Mouse (Mus musculus) R1 (cell line): ENCODE measurements at regions not wholly inside any gene's neighbourhood (a gene's known extent, or its start where the extent isn't known, plus 50 kb on each side); places are given as distances from the start of the nearest gene placed in this dataset.

Experiments
- DNase-seq: peaks from one replicate; pipeline ENCODE4 v3.0.0-alpha.2; 2018; ENCODE audit warnings: low read depth, low spot score

DNA sequence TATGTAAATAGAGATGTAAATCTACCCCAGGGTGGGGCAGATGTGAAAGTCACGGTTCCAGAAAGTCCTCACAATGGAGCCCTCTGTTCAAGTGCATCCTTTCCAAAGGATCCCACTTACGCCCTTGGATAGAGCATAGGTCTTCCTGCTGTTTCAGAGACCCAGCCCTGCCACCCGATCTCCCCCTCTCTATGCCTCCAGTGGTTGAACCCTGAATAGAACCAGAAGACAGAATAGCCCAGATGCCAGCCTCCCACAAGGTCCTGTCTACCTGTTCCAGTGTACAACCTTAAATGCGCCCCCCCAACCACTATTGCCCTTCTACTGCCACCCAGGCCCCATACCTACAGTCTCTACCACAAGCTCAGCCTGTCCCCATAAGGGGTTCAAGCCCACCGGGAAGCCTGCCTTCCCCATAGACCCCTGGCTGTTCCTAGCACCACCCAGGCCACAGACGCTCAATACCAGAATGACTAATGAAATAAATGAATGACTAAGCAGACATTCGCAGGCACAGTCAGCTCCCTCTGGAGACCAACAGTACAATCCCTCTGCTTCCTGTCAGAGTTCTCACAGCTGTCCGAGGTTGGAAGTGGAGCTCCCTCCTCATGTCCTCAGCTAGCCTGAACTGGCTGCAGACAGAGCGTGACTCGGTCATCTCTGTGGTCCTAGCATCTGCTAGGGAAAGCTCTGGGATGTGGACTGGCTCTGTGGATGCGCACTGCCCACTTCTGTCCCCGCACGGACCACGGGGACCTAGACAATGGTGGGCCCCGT is 133.4 kb upstream of the 1600014C23Rik start:
- peak; percentile 25 for DNase-seq

DNA sequence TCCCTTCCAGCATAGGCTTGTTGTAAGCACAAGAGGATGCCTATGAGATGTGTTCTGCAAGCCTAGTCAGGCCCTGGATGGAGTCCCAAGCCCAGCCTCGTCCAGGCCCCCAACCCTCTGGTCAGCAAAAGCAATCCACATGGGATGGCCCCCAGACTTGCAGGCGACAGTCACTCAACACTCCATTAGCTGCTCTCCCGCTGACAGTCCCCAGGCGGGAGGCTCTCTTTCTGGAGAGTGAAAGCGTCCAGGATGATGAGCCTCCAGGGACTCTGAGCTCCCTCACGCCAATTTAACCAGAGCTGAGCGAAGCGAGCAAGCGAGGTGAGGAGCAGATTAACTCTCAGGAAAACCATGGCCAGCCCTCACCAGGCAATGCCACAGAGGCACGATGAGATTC is 132.7 kb upstream of the 1600014C23Rik start:
- no peak for DNase-seq

DNA sequence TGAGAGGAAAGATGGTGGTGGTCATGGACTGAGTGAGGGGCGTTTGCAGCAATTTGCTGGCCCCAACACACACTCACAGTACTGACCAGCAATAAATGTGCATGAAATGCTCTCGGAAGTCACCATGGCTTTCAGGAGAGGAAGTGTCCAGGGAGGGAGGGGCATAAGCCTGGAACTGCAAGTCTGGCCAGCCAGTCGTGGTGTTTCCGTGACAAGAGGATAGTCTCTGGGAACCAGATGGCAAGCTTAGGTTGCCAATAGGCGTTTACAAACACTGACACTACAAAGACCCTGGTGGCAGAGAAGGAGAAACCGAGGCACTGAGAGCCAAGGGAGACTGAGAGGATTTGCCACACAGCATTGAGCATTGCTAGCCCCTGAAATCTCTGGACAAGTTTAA is 132.3 kb upstream of the 1600014C23Rik start:
- no peak for DNase-seq

DNA sequence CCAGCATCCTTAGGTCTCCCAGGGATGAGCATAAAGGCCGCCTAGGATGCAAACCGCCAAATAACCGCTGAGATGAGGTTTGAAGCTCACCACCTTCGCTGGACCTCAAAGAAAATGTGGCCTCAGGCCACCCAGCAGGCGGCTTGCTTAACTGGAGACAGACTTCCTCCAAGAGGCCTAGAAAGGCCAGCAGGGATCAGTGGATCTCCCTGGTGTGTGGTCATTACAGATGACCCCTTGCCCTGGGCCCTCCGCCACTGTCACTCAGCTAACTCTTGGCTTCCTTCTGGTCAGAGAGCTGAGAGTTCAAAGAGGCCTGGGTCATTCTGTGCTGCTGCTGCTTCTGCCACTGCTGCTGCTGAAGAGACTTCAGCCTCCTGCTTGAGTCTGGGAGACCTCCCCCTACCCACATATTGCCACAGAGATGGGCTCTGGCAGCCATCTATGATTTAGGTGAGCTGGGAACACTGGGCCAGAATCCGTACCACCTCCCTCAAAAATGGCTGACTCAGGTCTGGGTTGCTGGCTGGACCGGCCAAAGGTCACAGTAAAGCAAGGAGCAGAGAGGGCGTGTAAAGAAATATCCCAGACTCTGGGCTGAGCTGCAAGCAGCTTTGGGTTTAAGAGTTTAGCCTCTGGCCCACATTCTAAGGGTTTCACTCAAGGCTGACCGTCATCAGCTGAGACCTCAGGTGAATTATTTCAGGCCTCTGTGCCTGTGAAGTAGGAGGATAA is 130.0 kb upstream of the 1600014C23Rik start:
- DNase-seq, result no peak

DNA sequence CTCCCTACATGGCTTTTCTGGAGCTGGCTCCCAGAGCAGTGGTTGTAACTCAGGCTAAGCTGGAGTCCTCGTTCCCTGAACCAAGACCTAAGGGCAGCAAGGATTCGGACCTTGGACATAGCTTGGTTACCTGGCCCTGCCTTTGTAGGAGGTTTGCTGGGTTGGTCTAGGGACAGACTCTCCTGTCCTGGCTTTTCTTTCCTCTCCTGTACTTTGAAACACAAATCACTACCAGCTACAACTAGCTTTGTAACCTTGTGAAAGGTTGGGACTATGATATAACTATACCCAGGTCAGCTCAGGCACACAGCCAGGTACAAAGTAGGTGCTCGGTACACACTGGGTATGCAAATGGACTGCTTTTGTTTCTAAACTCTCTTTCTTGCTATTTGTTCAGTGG is 129.4 kb upstream of the 1600014C23Rik start:
- DNase-seq, result no peak

DNA sequence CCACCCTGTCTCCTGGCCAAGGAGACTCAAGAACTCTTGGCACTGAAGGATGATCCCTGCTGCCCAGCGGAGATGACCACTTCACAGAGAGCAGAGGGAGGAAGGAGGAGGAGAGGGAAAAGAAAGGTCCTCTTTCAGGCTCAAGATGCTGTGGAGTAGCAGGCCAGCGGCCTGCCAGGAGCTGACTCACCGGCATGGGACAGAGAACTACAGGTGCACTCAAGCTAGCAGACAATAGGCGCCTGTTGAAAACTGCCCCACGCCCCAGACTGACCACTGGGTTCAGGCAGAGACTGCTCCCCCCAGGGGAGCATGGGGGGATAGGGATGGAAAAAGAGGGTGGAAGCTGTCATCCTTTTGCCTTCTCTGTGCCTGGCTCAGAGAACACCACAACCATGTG is 125.8 kb upstream of the 1600014C23Rik start:
- no peak for DNase-seq

DNA sequence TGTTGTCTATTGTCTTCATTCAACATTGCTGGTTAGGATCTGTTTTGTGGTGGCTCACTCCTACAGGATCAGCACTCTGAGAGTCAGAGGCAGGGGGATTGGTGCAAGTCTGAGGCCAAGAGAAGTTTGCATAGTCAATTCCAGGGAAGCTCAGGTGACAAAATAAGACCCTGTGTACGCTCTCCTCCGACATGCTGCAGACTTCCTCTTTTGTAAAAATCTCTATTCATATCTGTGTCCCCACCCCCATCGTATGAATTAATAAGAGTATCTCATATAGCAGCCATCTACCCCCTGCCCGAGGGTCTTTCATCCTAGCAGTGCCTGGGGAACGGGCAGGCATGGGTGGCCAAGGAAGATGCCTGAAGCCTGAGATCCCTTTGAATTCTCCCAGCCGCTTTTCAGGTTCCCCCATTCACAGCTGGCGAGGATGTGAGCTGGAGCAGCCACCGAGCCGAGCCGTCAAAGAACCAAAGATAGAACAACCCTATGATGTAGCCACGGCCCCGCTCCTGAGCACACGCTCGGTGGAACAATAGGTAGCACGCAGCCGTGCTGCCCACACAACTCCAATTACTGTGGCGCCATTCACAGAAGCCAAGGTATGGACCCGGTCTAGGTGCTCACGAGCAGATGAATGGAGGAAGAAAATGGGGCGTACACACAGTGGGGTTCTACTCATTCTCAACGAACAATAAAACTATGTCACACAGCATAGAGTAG is 120.4 kb upstream of the 1600014C23Rik start:
- DNase-seq, result no peak

DNA sequence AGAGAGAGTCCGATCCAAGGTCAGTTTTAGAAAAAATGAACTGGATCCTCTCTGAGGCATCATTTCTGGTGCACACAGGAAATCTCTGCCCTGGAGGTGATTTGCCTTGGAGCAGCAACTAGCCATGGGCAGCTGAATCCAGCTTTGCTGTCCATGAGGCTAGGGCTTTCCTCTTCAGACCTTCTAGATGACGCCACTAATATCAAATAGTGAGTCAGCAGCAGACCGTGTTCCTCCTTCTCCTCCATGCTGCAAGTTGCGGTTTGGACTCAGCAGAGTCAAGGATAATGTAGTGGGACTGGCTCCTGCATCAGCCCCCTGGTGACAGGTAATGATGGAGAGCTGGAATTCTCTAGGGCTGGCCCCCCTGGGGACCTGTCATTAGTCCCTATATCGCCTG is 118.8 kb upstream of the 1600014C23Rik start:
- no peak for DNase-seq

DNA sequence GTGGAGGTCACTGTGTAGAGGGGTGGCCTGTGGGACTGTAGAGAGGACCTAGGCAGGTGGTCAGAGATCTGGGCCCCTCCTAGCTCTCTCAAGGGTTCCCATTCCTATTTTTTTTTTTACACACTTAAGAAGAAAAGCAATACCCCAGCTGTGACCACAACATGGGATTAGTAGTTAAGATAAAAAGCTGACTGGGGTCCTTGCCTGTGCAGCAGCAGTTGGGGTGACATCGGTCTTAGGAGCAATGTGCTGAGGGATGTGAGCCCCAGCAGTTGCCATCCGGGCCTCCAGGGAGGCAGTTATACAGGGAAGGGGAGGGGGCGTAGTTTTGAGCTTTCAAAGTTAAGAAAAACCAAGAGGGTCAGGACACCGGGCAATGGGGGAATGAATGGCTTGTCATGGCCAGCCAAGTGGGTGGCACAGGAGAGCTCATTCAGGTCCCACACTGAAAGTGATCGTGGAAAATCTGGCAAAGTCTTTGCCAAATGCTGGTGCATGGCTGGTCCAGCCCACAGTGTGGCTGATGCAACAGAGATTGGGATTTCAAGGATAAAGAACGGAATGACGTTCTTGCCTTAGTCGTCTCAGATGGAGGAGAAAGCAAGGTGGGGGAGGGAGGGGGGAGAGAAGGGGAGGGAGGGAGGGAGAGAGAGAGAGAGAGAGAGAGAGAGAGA is 118.2 kb upstream of the 1600014C23Rik start:
- no peak for DNase-seq

DNA sequence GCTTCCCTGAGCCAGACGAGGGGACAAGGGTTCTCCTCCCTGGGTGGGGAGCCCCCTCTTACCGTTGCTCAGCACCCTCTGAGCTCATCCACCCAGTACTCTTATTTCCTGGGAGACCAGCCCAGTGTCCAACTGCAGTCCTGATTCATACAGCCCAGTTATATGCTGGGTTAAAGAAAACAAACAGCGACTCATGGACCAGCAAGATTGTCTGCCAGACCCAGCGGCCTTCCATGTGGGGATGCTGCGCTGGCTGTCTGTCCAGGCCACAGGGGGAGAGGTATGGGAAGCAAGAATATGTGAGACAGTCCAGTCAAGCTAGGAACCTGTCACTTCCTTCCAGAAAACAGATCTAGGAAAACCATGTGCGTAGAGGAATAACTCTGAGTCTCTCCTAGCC is 117.3 kb upstream of the 1600014C23Rik start:
- no peak for DNase-seq

DNA sequence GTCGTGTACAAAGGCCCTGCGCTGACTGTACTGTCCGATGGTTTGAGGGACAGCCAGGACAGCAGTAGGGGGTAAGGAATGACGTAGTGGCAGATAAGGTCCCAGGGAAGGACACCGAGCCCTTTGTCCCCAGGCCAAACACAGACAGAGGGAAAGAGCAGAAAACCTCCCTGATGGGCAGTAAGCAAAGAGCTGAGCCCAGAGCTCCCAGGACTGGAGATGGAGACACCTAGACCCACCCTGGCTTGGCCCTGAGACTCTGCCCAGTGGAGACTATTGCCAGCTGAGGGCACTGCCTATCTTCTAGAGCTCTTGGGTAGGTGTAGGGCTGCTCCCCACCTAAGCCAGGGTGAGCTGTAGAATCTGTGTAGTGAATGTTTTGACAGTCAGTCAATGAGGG is 116.5 kb upstream of the 1600014C23Rik start:
- no peak for DNase-seq

DNA sequence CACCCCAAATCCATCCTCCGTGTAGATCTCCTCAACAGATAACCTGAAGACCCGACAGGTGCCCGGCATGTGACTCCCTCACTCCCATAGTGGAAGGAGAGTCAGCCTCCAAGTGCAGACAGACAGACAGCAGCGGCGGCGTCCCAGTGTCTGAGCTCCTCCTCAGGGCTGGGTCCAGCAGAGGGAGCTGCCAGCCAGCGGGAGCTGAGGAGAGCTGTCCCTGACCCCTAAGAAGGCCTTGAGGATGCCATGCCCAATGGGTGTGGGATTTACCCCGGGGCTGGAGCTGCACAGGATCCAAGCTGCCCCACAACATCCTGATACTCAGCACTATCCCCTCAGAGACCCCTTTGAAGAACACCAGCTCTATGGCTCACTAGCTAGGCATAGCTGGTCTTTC is 115.0 kb upstream of the 1600014C23Rik start:
- no peak for DNase-seq

DNA sequence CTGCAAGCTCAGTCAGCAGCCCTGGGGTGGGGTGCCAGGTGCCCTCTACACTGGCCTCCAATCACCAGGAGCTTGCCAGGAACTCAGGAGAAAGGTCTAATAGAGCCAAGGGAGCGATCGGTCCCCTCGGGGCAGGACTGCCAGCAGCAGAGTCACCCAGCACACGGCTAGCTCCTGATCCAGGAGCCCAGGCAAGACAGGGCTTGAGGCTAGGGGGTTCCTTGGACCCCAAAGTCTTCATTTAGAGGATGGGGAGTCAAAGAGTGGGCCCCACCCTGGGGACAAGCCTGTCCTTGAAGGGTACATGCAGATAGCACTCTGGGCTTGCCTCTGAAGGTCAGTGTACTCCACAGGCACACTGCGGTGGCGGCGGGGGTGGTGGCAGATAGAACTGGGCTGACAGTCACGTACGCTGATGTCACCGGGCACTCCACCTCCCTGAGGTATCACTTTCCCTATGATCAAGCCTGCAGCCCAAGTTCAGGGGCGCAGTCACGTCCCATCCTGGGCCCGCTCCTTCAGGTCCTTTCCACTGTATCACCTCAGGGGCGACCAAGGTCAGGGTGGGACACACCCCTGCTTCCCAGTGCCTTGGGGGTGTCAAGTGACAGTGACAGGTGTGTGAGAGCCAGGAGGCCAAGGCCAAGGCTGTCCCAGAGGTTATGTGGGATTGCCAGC is 114.2 kb upstream of the 1600014C23Rik start:
- DNase-seq, result no peak

DNA sequence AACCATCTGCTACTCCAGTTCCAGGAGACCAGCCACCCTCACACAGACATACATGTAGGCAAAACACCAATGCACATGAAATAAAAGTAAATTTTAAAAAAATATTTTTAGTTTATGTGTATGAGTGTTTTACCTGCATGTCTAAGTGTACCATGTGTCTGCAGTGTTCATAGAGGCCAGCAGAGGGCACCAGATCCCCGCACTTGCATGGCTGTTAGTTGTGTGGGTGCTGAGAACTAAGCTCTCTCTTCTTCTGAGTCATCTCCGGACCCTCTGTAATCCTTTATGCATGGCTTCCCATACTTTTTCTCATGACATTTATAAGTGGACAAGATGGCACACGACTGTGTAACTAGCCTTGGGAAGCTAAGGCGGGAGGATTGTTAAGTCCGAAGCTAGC is 112.2 kb upstream of the 1600014C23Rik start:
- peak; percentile 72 for DNase-seq

DNA sequence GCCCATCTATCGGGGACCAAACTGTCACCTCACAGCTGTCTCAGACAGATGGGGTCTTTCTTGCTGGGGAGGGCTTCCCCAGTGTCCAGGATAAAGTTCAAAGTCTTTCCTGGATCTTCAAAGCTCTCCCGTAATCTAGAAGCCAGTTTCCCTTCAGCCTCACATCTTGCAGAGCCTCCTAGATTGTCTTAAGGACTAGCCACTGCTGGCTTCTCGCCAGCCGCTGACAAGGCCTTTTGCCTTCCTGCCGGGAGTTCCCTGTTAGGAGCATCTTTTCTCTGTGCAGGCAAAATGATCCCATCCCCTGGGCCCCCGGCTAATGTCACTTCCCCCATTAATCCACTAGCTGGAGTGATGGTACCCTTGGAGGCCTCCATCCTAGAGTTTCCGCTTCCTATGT is 103.1 kb upstream of the 1600014C23Rik start:
- DNase-seq, result no peak

DNA sequence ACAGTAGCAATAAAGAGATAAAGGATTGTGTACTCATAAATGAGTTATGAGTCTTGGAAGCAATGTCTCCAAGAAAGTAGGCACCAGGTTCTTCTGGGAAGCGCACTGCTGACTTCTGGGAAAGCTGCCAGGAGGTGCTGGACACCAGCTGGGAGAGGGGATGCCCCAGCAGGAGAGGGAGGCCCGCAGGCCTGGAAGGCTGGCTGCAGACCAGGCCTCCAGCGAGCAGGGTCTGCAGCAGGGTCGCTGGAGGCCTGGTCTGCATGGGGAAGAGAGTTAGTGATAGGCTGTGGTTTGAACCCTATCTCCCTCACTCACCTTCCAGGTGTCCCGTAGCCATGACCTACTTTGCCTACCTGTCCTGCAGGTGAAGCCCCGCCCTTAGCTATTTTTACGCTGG is 102.6 kb upstream of the 1600014C23Rik start:
- no peak for DNase-seq

DNA sequence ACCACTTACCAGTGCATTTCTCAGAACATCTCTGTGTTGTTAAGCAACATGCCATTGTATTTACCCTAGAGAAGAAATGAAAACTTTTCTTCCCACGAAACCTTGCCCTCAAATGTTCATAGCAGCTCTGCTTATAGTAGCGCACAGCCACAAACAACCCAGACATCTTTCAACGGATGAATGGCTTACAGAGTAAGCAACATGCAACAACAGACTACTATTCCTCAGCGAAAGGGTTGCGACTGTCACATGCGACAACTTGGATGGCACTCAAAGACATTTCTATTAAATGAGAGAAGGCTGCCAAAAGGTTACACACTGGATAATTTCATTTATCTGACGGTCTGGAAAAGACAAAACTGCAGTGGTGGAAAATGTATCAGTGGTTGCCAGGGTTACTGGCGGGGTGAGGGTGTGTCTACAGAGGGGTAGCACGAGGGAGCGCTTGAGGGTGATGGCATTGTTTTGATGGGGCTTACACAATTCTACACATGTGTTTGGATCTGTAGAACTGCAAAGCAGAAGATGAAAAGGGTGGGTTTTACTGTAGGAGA is 101.0 kb upstream of the 1600014C23Rik start:
- DNase-seq, result no peak

DNA sequence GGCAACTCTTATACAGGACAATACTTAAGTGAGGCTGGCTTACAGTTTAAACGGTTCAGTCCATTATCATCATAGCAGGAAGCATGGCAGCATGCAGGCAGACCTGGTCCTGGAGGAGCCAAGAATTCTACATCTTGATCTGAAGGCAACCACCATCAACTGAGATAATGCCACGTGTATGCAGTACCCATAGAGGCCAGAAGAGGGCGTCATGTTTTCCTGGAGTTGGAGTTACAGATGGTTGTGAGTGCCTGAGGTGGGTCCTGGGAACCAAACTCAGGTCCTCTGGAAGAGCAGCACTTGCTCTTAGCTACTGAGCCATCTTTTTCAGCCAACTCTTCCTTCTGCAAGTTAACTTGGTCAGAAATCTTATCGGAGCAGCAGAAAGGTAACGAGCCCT is 96.7 kb upstream of the 1600014C23Rik start:
- DNase-seq, result peak; percentile 75

DNA sequence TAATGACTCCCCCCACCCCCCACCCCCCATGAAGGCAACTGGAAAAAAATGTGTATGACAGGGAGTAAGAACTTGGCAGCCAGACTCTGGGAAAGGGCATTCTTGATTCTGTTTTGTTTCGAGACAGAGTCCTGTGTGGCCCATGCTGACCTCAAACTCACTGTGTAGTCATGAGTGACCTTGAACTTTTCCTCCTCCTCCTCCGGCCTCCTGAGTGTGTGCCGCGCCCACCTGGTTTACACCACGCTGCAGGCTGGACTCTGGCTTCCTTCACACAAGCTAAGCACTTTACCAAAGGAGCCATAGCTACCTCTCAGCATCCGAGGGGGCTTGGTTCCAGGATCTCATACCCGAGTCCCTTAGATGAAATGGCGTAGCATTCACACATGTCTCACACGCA is 95.9 kb upstream of the 1600014C23Rik start:
- DNase-seq, result peak; percentile 62

DNA sequence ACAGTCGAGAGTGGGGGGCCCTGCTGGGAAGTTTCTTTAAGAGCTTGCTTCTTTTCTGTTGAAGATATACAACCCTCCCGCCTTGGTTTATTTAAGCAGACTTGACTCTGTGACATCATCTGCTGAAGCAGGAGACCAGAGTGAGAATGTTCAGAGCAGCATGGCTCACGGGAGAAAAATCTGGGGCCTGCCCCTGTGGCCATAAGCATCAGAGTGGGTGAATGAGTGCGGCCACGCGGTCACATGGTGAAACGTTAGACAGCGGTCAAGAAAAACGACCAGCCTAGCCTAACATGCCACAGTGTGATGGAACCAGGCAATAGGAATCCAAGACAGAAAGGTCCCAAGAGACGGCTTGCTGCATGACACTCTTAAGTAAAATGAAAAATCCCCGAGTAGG is 95.2 kb upstream of the 1600014C23Rik start:
- DNase-seq, result no peak

DNA sequence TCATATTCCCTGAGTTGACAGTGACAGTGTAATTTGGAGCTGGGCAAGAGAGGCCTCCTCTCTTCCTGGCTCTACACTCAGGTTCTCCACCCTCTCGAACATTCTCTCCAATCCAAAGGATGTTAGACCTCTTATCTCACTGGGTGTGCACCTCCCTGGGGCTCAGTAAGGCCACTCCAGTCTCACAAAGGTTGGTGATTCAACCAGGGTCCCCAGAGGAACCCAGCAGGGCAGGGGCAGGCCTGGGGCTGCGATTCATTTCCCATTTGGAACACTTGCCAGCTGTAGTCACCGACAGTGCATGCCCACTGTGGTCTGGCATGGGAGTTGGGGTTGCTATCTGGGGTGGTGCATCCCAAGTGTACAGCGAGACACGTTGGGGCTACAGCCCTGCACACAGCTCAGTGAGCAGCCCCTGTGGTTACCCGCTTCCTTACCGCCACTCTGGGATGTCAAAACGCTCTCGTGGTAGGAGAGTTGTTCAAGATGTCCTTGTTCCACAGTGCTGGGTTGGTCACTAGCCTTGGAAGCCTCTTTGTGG is 94.7 kb upstream of the 1600014C23Rik start:
- no peak for DNase-seq
